Mouse (Mus musculus): Measurements from ENCODE around the gene Prkcb. TPM values are rescaled to one million over a fixed set of nuclear protein-coding genes. Genes with fewer than 3 reads are reported as not detected.

Prkcb gene
- polyA plus RNA-seq, 1 experiment from 2014 or later = 5.6 TPM

DNA sequence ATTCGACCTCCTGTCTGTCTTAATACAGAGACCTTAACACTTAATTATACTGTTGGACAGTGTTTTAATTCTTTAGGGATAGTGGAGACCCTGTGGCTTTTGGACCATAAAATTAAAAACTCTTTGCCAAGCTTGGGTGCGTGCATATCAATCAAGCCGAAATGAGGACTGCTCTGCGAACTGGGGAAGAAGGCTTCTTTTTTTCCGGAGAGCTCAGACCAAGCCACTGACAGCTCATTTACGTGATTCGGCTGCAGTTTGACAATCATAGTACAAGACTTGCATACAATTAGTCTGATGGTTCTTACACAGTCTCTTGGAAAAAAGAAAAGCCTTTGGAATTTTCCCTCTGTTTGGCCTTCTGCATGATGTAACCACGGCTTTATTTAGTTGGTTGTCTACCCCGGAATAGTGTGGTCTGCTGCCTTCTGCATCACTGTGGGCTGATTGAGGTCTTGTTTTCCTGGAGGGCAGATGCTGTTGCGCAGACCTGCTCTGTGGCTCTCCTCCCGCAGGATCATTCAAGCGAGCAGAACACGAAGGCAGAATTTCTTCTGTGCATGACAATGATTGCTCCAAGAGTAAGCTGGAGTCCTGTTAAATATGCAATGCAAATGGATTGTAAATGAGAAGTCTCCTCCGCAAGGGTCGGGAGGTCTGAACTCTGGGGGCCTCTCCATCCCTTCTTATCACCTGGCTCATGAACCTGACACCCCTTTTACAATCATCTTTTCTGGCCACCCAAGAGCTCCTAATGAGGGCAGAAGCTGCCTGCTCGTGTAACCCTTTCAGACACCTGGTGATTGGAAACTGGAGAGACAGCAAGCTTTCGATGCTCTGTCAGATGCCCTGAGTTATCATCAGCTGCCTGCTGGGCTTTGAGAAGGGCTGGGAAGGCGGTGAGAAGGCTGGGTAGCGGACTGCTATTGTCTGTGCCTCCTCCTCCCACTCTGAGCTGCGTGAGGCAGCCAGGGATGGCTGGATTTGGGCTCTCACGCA, 189.3 kb downstream of the Prkcb start:
- H3K4me2 ChIP-seq (replicated peaks) = no peak overlapping the region
- no peak overlapping the region for H3K4me3 ChIP-seq
- 0 out of 2 replicates have a peak, but pooled peaks cover 4% of the 10 kb centered on the region for H3K4me1 ChIP-seq
- no peaks in the 10 kb centered on the region for H3K36me3 ChIP-seq
- no peak overlapping the region for H3K9ac ChIP-seq
- WGBS = 15% methylated on average over 21 of the region's 21 CpGs
- H3K27me3 ChIP-seq = no peaks in the 10 kb centered on the region
- no peak for ATAC-seq (ENCODE audit: insufficient number of reproducible peaks, insufficient read depth, low FRiP score, low TSS enrichment)
- H3K9me3 ChIP-seq = no peaks in the 10 kb centered on the region
- no peak overlapping the region for H3K27ac ChIP-seq

DNA sequence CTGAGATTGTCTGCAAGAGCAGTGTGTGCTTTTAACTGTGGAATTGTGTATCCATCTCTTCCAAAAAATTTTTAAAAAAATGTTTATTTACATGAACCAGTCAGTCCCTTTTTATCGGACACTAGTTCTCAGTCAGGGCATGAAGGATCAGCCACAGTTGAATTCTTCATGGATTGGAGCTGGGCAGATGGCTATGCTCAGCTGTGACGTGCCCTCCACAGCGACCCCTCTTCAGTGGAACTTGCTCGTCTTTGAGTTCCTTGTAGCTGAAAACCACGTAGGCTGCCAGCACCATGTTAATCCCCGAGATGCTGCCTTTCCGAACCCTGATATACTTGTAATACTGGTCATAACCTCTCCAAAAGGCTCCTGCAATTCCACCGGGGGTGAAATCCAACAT, 195.4 kb downstream of the Prkcb start:
- WGBS = 77% methylated on average over 8 of the region's 8 CpGs
- Histone ChIP-seq H3K27me3 (no peaks in the 10 kb centered on the region), H3K4me2 (replicated peaks) (no peak overlapping the region), H3K9me3 (no peaks in the 10 kb centered on the region), H3K4me1 (no peaks in the 10 kb centered on the region), H3K36me3 (no peaks in the 10 kb centered on the region), H3K4me3 (no peak overlapping the region), H3K9ac (no peak overlapping the region), H3K27ac (no peak overlapping the region)
- ATAC-seq (ENCODE audit: insufficient number of reproducible peaks, insufficient read depth, low FRiP score, low TSS enrichment) = no peak

DNA sequence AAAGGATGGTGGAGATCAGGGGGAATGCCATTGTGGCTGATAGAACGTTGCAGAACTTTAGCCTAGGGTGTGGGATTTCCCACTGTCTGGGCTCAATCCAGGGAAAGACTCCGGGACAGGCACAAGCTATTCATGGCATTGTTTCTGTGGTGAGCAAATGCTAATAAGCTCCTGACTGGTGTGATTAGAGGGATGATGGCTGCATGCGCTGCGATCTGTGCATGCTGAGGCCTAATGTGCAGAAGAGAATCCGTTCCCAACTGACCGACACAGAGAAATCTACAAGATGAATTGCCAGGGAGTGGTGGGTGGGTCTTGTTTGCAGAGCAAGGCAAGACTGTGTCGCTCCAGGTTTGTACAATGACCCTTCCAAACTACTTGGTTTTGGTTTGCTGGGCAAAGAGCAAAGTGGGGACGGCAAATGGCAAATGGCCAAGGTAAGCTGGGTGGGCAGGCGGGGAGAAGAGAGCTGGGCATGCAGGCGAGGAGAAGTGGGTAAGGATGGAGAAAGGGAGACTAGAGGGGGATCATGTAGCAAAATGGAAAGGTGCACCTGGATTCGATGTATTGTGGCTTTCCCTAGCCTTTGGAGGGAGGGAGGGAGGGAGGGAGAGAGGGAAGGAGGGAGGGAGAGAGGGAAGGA, 199.5 kb downstream of the Prkcb start:
- Histone ChIP-seq H3K9ac (no peak overlapping the region), H3K4me1 (no peaks in the 10 kb centered on the region), H3K4me3 (no peak overlapping the region), H3K27me3 (no peaks in the 10 kb centered on the region), H3K36me3 (no peaks in the 10 kb centered on the region), H3K4me2 (replicated peaks) (no peak overlapping the region), H3K9me3 (no peaks in the 10 kb centered on the region), H3K27ac (no peak overlapping the region)
- ATAC-seq (ENCODE audit: insufficient number of reproducible peaks, insufficient read depth, low FRiP score, low TSS enrichment) = no peak
- WGBS = 70% methylated on average over 11 of the region's 11 CpGs

DNA sequence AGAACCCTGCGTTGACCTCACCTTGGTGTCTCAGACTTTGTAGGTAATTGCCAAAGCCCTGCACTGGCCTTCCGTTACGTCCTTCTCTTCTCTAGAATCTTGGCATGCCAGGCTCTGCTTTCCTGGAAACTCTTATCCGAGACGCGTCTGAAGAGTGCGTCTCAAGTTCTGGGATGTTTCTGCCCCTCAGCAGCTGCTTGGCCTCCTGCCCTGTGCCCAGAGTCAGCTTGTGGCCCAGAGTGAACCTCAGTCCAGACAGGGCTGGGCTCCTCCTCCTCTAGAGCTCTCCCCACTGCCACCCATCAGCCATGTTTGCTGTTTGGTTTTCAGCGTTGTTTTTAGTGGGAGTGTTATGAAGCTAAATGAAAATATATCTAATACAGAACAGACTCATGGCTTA, 203.5 kb downstream of the Prkcb start:
- H3K9me3 ChIP-seq = no peaks in the 10 kb centered on the region
- H3K4me1 ChIP-seq = no peaks in the 10 kb centered on the region
- no peak overlapping the region for H3K9ac ChIP-seq
- H3K4me3 ChIP-seq = no peak overlapping the region
- H3K36me3 ChIP-seq = no peaks in the 10 kb centered on the region
- ATAC-seq (ENCODE audit: insufficient number of reproducible peaks, insufficient read depth, low FRiP score, low TSS enrichment) = no peak
- WGBS = 85% methylated on average over 8 of the region's 8 CpGs
- no peaks in the 10 kb centered on the region for H3K27me3 ChIP-seq
- H3K4me2 ChIP-seq (replicated peaks) = no peak overlapping the region
- no peak overlapping the region for H3K27ac ChIP-seq

DNA sequence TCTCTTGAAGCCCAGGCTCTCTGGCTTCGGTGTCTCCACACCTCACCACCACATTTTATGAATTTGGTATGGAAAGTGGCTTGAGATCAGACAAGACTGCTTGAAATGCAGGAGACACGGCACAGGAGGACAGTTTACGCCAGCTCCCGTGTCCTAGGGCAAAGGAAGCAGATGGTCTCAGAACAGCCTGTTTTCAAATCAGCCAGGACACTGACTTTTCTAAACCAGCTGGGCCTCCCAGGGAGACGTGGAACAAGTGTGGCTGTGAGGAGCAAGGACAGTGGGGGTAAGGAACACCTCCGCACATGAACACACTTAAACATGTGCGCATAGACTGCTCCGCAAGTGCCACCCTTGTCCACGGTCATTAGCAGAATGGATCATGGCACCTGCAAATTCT, 204.4 kb downstream of the Prkcb start:
- Histone ChIP-seq H3K4me2 (replicated peaks) (no peak overlapping the region), H3K9ac (no peak overlapping the region), H3K27me3 (no peaks in the 10 kb centered on the region), H3K36me3 (no peaks in the 10 kb centered on the region), H3K4me1 (no peaks in the 10 kb centered on the region), H3K9me3 (no peaks in the 10 kb centered on the region), H3K4me3 (no peak overlapping the region), H3K27ac (no peak overlapping the region)
- 85% methylated on average over 9 of the region's 9 CpGs for WGBS
- ATAC-seq (ENCODE audit: insufficient number of reproducible peaks, insufficient read depth, low FRiP score, low TSS enrichment) = no peak

DNA sequence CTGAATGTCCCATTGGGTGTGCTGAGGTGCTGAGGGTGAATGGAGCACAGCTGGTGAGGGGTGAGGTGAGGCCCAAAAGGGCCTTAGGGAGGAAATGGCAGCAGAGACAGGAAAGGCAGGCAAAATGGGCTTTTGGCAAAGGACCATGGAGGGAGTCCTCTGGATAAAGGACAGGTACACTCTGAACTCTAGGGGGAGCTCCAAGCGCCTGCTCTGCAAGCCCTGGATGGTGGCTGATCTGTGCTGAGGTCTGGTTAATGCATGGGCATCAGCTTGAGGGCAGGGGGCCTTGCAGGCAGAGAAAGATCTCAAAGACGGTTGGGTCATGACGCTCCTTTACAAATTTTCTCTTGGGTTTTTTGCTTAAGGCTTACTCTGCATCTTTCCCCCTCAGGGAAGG, 205.5 kb downstream of the Prkcb start:
- 14% methylated on average over 3 of the region's 3 CpGs for WGBS
- no peak; the same call in 1 of the 2 replicates for ATAC-seq (ENCODE audit: insufficient number of reproducible peaks, insufficient read depth, low FRiP score, low TSS enrichment)
- Histone ChIP-seq H3K4me3 (no peak overlapping the region), H3K4me1 (no peaks in the 10 kb centered on the region), H3K27me3 (no peaks in the 10 kb centered on the region), H3K36me3 (no peaks in the 10 kb centered on the region), H3K9ac (no peak overlapping the region), H3K27ac (no peak overlapping the region), H3K4me2 (replicated peaks) (no peak overlapping the region), H3K9me3 (no peaks in the 10 kb centered on the region)

DNA sequence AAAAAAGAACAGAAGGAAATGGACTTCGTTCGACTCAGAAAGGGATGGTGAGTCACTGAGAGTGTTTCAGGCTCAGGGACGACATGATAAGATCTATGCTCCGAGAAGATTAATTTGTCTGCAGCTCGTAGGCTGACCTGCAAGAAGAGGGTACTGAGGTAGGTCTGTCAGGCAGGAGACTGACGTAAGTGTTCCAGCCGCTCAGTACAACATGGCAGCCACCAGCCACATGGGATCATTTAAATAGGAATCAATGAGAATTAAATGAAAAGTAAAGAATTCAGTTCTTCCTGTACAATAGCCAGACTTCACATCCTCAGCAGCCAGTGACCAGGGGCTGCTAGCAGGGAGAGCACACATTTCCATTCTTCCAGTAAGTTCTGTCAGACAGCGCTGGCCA, 209.0 kb downstream of the Prkcb start:
- 62% methylated on average over 8 of the region's 8 CpGs for WGBS
- H3K9me3 ChIP-seq = no peaks in the 10 kb centered on the region

DNA sequence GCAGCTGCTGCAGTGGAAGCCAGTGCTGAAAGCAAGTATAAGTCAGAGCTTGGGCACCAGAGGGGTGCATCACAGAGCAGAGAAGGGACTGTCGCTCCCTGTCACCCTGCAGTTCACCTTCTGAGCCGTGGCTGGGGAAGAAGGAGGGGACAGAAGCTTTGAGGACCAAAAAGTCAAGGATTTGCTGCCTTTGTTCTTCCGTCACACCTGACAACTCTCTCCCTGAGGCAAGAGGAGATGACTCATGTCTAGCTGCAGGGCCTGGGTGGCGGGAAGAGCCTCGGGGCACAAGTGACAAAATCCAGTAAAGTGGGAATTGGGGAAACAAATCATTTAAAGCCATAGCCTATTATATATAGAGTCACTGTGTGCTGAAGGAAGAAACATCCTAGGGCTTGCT, 209.9 kb downstream of the Prkcb start:
- no peak for ATAC-seq (ENCODE audit: insufficient number of reproducible peaks, insufficient read depth, low FRiP score, low TSS enrichment)
- Histone ChIP-seq H3K9me3 (no peaks in the 10 kb centered on the region), H3K36me3 (no peaks in the 10 kb centered on the region), H3K9ac (no peak overlapping the region), H3K27me3 (no peaks in the 10 kb centered on the region), H3K4me2 (replicated peaks) (no peak overlapping the region), H3K27ac (no peak overlapping the region), H3K4me1 (no peaks in the 10 kb centered on the region), H3K4me3 (no peak overlapping the region)
- 35% methylated on average over 5 of the region's 5 CpGs for WGBS

More for the DNA sequence above, 209.0 kb downstream of the Prkcb start:
- Histone ChIP-seq H3K4me3 (no peak overlapping the region), H3K4me1 (no peaks in the 10 kb centered on the region), H3K27me3 (no peaks in the 10 kb centered on the region), H3K4me2 (replicated peaks) (no peak overlapping the region), H3K36me3 (no peaks in the 10 kb centered on the region), H3K9ac (no peak overlapping the region), H3K27ac (no peak overlapping the region)
- ATAC-seq (ENCODE audit: insufficient number of reproducible peaks, insufficient read depth, low FRiP score, low TSS enrichment) = no peak

DNA sequence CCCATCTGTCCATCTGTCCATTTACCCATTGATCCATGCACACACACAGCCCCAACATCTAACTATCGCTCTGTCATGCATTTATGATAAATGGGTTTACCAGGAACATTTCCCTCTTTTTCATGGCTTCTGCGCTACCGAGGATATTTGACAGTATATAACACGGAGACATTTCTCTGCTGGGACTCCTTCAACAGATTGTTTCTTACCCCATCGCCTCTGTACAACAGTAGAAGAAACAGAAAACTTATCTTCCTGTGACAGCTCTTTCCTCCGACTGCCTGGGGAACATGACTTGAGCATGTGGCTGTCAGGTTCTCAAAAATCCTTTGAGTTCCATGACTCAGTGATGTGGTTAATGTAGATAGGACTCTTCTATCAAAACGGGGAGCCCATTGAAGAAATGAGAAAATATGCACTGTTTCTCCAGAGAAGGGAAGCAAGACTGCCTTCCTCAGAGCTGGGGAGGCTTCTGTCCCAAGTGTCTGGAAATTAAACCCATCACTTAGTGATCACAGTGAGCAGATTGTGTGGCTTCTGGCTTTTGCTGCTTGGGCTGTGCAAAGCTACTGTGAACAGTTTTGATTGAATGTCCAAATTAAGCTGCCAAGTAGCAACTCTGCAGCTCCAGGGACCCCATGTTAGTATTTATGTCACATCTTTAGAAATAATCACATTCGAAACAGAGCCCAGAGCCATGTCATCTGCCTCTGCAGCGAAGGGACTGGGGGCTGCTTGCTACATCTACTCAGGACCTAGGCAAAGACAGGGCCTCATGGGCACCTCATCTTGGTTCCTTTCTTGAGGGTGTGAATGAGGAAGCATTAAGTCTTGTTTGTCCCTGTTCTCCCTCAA, 211.4 kb downstream of the Prkcb start:
- Histone ChIP-seq H3K36me3 (no peaks in the 10 kb centered on the region), H3K9ac (no peak overlapping the region), H3K4me3 (no peak overlapping the region), H3K27ac (no peak overlapping the region), H3K9me3 (no peaks in the 10 kb centered on the region), H3K4me1 (no peaks in the 10 kb centered on the region), H3K4me2 (replicated peaks) (no peak overlapping the region), H3K27me3 (no peaks in the 10 kb centered on the region)
- ATAC-seq (ENCODE audit: insufficient number of reproducible peaks, insufficient read depth, low FRiP score, low TSS enrichment) = no peak
- WGBS = 83% methylated on average over 9 of the region's 9 CpGs

DNA sequence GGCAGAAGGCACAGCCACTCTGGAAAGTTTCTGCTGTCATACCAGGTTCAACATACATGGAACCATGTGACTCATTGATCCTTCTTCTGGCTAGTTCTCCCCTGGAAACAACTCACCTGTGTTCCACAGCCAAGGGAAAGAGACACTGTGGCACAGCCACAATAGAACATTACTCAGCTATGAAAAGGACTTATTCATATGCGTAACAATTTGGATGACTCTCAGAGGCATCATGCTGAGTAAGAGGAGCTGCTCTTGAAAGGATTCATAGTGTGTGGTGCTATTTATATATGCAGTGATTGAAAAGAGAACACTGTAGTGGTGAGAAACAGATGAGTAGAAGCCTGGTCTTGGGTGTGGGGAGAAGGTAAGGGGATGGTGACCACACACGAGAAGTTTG, 217.9 kb downstream of the Prkcb start:
- H3K4me2 ChIP-seq (replicated peaks) = no peak overlapping the region
- H3K27ac ChIP-seq = no peak overlapping the region
- H3K9me3 ChIP-seq = no peaks in the 10 kb centered on the region
- no peaks in the 10 kb centered on the region for H3K36me3 ChIP-seq
- no peak overlapping the region for H3K4me3 ChIP-seq
- 90% methylated on average over 2 of the region's 2 CpGs for WGBS
- peaks cover 3% of the 10 kb centered on the region; the same call in 1 of the 2 replicates for H3K4me1 ChIP-seq
- no peaks in the 10 kb centered on the region for H3K27me3 ChIP-seq
- H3K9ac ChIP-seq = no peak overlapping the region
- no peak for ATAC-seq (ENCODE audit: insufficient number of reproducible peaks, insufficient read depth, low FRiP score, low TSS enrichment)

DNA sequence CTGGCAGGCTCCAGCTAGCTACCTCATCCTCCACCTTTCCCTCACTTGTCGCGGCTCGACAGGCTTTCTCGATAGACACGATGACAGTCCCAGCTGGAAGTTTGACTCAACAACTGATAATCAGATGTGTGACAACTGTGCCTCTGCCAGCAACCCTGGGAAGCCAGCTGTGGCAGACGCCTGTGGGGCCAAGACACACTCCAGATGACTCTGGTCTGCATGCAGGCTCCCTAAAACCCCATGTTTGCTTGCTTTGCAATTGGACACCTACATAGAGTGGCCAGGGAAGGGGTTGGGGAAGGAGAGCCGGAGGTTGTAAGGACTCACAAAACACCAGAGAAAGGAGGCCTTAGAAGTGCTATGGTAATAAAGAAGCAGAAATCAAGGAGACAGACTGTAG, 221.4 kb downstream of the Prkcb start:
- 50% methylated on average over 7 of the region's 7 CpGs for WGBS
- ATAC-seq (ENCODE audit: insufficient number of reproducible peaks, insufficient read depth, low FRiP score, low TSS enrichment) = no peak
- no peaks in the 10 kb centered on the region for H3K27me3 ChIP-seq
- H3K27ac ChIP-seq = no peak overlapping the region
- H3K9me3 ChIP-seq = no peaks in the 10 kb centered on the region
- peaks cover 3% of the 10 kb centered on the region; the same call in 1 of the 2 replicates for H3K4me1 ChIP-seq
- no peak overlapping the region for H3K9ac ChIP-seq
- no peak overlapping the region for H3K4me2 ChIP-seq (replicated peaks)
- no peak overlapping the region for H3K4me3 ChIP-seq
- H3K36me3 ChIP-seq = no peaks in the 10 kb centered on the region

Measured in embryonic facial prominence, embryonic 12.5 days (tissue).